Mouse (Mus musculus) A20 (cell line): ENCODE results near the gene Siae.
A peak's percentile ranks its signal among the peaks of the same experiment; 100 is the strongest.

Source experiments
- DNase-seq: peaks from one replicate; pipeline ENCODE4 v3.0.0-alpha.2; 2011; ENCODE audit warnings: low read depth, low spot score

The Siae gene

DNA sequence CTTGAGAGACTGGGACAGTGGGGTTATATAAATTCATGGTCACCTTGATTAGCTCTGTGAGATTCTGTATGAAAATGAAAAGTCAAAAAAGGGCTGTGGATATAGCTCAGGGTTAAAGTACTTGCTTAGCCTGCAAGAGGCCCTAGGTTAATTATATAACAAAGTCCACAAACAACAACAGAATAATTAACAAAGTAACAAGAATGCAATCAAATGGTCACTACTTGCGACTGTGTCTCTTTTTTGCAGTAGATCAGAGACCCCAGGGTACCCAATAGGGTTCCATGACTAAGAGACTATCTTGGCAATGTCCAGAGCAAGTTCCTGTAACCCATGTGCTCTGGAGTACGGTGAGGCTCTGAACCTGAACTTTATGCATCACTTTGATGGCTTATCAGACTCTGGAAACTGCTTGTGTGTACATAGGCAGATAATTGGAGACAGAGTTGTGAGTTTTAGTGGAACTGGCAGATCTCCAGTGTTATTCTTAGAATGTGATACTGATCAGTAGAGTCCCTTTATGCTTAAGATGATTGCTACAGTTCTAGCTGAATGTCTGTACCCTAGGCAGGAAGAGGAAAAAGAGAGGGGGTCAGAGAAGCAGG is 13.8 kb downstream of the Siae start:
- DNase-seq = no peak

DNA sequence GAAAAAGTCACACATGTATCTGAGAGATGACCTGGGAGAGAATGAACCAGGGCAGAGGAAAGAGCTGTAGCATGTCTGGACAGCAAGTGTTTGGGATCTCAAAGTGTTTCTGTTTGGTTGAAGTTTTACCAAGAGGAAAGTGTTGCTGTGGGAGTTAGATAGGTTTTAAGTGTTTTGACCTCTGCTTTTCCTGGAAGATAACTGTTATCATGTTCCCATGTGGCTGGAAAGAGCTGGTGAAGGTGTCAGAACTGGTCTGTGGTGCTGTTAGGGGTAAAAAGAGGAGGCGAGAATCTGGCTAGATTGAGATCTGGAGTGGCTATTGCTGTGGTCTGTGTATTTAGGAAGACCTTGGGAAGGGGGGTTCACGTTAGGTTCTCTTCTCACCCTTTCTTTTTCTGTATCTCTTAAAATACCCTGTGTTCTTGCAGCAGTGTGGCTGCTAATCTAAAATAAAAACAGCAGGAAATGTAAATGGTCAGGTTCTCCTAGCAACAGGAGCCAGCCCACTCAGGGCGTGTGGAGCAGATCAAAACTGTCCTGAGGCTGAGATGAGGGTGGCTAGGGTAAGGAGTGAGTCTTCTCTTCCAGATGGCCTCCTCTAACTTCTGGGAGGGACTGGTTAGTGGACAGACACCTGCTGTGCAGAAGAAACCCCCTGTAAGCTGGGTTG is 16.8 kb downstream of the Siae start:
- no peak for DNase-seq

DNA sequence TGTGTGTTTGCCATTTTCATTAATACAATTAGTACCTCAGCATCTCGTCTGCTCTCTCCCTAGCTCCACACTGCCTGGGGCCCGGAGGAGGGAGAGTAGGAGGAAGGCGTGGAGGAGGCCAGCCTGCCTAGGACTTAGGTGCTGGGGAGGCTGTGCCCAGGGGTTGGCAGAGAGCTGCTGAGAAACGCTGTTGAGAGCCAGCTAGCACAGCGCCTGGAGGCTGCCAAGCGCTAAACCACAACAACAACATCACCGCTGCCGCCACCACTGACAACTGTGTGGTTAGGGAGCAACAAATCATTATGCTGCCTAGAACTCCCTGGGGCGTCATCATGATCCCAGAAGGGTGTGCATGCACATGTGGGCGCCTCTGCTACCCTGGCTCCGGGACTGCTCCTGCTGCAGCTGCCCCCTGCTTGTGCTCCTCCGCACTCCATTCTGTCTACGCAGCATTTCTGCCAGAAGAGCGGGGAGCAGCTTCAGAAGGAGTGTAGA is 21.0 kb downstream of the Siae start:
- peak; percentile 23 for DNase-seq

DNA sequence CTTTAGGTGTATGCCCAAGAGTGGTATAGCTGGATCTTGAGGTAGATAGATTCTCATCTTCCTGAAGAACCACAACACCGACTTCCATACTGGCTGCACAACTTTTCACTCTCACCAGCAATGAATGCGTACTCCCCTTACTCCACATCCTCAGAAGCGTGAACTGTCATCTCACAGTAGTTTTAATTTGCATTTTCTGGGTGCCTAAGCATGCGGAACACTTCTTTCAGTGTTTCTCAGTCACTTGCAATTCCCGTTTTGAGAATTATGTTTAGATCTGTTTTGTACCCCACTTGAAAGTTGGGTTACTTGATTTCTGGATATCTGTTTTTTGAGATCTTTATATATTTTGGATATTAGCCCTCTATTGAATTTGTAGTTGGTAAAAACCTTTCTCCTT is 28.1 kb downstream of the Siae start:
- DNase-seq = peak; percentile 71

DNA sequence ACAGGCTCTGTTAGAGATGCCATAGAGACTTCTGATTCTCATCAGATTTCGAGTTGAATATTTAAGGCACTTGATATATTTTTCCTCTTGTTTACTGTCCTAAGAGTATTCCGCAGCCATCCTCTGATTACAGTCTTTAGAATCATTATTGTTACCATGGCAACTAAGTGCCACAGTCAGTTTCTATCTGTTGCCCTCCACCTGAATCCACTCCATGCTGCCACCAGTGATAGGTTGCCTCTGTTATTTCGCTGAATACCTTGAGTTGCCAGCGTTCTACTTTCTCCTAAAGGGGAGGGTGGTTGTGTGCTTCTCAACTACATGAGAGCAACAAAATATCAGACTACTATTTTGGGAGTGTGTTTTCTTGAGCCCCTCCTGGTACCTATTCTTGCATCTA is 31.2 kb downstream of the Siae start:
- no peak for DNase-seq

DNA sequence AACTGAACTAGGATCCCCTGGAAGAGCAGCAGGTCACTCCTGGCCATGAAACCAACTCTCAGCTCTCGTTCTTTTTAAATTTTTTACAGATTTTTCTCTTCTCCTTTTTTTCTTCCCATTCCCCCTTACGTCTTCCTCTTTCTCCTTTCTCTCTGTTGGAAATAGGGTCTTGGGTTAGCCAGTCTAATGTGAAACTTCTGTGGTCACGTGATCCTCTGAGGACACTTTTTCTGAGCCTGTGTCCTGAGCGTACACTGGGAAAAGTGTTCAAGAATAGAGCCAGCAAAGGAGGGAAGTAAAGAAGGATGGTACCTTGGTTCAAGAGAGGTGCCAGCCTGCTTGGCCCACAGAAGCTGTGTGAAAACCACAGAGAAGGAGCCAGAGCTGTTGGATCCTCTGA is 34.9 kb downstream of the Siae start:
- no peak for DNase-seq

DNA sequence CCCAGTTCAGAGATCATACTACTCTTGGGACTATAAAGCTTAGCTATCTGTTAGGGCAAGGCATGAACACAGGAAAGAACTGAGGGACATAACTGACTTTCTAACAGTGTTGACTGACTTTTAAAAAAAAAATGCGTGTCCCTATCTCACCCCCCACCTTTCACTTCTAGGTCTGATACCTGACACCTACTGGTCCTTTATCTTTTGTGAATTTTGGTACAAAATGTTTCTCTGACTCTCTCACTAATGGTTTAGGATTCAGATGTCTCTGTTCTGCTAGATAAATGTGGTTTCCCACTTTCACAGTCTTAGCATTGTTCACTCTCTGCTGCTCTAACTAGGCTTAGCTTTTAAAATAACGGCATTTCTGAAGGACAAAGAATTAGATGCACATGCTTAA is 36.5 kb downstream of the Siae start:
- DNase-seq = no peak

DNA sequence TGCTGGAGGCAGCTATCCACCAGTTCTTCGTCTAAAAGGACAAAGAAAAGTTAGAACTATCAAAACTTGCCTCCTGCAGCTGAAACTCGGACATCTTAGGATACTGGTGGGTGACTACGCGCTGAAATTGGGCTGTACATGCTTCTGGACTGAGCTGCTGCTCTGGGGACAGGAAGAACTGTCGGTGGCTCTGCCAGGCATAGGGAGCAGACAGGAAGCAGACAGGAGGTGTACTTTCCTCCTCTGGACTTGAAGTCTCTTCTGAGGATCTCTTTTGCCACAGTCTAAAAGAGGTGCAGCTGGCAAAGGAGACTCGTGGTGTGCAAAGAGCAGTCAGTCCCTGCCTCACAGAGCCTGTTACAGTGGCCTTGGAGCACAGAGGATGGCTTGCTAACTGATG is 37.1 kb downstream of the Siae start:
- DNase-seq = no peak

DNA sequence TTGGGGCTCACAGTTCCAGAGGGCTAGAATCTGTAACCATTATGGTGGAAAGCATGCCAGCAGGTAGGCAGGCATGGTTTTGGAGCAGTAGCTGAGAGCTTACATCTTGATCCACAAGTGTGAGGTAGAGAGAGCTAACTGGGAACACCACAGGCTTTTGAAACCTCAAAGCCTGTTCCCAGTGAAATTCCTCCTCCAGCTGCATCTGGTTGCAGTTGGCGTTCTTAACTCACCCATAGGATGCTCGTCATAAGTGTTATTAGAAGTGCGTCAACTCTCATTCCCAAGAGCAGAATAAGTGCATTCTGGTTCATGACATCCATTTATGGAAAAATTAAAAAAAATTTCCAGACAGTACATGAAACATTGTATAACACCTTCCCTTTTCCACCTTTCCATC is 38.2 kb downstream of the Siae start:
- no peak for DNase-seq

DNA sequence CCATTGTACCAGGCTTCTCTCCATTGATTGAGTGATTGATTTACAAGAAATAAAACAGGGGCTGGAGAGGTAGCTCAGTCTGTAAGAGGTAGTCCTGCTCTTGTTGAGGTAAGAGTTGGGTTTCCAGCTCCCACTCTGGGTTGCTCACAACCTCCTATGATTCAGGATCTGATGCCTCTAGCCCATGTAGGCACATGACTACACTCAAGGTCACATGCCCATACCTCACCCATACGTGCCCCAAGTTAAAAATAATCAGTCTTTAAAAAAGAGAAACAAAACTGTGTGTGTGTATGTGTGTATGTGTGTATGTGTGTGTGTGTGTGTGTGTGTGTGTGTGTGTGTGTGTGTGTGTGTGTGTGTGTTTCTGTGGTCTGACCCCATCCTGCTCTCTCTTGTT is 40.1 kb downstream of the Siae start:
- DNase-seq = no peak

DNA sequence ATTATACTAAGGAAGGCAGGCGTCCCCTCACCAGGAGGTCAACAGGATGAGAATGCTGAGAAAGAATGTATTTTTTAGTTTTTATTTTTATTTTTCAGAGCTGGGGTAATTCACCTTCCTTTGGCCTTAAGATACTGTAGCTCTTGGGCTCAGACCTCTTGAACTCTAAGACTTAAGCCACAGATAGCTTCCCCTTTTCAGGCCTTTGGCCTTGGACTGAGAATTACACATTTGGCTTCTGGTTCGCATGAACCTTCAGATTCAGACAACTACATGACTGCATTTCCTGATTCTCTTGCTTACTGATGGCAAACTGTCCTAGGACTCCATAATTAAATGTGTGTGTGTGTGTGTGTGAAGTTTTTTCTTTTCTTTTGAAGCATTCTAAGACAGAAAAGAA is 43.1 kb downstream of the Siae start:
- DNase-seq = no peak

DNA sequence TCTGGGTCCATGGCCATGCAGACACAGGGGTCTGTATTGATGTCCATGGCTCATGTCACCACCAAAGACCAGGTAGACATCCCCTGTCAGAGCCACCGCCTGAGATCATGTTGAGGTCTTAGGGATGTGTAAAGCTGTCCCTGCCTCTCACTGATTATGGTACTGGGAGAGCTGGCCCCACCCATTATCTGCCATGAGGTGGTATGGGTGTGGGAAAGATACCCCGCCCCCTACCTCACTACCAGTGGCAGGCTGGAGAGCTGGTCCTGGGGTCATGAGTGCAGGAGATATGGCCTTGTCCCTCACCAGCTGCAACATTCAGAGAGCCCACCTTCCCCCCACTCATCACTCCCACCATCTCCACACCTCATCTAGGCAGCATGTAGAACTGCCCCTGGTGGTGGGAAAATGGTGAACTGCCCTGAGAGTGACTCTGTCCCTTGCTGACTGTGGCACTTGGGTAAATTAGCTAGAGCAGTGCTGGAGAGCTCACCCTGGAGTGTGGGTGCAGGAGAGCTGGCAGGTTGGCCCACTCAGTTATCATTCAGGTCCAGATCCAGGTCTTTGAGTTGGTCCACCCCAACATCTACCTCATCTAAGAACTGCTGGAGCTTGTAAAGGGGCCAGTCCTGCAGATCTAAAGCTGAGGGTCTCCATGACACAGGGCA is 45.2 kb downstream of the Siae start:
- DNase-seq = no peak

DNA sequence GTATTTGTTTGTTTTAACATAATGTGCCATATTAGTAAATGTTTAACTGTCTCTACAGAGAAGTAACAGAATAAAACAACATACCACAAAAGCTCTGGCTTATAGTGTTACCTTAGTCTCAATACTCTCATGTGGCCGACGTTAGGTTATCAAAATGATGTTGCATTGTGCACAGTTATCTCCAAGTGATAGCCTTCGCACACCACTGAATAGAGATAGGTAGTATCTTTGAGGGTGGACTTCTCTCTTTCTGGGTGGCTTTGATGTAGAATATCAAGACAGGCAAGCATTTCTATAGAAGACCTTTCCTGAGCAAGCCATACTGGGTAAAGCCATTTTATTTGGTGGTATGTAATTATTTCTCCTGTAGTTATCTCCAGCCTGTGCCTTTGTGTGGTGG is 49.6 kb downstream of the Siae start:
- DNase-seq = no peak

DNA sequence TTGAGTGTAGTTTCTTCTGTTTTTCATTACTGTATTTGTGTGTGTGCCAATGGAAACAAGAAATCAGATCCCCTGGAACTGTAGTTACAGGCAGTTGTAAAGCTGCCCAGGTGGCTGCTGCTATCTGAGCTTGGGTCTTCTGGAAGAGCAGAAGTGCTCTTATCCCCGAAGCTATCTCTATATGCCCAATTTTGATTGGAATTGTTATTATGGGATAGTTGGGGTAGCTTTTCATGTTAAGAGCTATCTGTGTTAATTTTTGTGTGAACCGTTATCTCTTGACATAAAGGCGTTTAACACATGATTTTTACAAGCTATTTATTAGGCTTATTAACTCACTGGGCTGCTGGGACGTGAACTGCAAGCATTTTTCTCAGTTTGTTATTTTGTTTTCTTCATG is 54.1 kb downstream of the Siae start:
- no peak for DNase-seq

DNA sequence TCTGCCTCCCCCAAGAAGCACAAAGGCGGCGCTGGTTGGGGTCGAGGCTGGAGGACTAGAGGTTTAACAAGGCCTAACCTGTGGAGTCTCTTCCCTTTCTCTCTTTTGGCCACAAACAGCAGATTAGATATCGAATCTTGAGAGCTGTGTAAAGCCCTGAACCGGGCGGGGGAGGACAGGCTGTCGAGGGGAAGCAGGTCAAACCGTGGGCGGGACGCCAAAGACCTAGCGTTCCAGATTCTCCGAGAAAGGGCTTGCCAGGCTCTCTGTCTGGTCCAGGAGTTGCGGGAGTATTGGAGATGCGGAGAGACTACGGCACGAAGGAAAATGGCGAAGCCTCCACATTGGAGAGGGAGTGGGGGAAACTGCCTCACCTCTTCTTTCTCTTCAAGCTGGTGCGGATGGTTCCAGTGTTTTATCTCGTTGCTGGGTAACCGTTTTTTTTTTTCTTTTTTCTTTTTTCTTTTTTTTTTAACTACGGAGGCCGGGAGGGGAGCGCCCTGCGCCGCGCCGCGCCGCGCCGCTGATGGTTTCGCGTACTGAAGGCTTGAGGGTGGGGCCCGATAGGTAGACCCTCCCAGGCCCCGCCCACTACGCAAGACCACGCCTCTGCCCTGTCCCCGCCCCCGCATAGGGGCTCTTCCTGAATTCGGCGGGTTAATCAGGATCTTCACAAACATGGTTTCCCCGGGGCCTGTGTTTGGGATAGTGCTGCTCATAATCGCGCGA is 57.8 kb downstream of the Siae start, which contains the start of gene Spa17:
Gene Spa17, minus strand, starts transcription at position 541 of the 729 bp plus-strand sequence.
- DNase-seq = peak; percentile 94

DNA sequence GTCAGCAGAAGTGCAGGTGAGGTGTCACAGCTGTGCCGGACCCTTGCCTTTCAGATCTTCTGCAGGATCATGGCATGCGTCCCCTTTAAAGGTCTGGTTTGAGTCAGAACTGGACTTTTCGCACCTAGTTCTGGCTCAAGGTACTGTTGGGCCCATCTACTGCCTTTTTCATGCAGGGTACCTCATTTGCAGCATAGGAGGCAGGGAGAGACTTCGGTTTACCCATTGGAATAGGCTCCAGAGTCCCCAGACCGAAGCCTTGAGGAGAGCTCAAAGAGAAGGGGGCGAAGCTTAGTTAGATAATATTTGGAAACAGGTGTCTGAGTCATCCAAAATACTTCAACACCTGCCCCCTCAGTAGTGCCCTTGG is 58.4 kb downstream of the Siae start:
- no peak for DNase-seq

DNA sequence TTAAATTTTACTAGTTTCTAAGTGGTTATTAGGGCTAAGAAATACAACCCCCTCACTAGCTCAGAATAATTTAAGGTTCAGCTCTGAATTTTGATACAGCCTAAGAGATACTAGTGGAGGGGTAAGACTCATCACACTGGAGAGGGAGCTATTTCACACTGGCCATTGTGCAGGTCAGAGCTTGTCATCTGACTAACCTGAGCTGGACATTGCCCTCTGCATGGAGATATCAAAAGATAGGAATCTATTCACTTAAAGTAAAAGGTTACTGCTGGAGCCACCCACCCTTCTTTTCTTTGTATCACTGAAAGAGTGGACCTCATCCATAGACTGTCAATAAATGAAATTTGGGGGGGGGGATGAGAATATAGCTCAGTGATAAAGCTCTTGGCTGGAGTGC is 58.8 kb downstream of the Siae start:
- DNase-seq = no peak

DNA sequence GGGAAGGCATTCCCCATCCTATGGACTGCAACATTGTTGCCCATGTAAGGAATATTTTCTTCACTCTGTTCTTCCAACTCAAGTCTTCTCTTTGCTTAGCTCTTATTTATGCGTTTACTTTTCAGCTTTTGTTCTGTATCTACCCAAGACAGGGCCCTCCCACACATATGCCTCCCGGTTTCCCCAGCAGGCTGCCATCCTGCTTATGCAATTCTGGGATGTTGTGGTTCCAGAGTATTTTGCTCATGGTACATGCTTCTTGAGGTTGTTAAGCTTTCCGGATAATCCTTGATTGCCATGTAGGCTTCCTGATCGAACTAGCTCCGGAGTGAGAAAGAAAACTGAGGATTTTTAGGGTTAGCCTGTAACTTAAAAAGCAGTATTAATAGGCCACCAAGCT is 59.7 kb downstream of the Siae start:
- no peak for DNase-seq

DNA sequence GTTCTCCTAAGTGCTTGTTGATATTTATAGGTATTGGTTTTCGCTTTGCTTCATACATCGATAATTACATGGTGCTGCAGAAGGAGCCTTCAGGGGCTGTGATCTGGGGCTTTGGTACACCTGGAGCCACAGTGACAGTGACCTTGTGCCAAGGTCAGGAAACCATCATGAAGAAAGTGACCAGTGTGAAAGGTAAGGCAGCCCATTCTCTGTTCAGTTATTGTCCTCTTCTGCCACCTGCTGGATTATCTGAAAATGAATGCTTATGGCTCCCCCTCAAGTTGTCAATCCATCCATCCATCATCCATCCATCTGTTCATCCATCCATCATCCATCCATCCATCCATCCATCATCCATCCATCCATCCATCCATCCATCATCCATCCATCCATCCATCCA is 61.3 kb downstream of the Siae start:
- peak; percentile 64 for DNase-seq

DNA sequence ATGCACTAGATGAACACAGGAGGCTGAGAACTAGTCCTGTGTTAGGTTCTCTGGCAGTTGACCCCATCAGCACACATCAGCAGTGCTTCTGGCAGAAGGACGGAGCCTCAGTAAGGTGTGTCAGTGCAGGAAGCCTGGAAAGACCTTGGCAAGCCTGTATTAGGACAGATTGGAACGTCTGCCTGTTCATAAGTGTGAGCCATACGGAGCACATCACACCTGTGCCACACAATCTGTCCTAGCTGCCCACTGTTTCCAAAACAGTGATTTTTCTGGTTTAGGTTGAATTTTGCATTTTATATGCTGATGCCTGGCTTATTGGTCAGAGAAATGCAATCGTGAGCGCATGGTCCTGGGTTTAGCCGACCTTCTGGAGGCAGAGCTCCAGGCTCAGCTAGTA is 65.8 kb downstream of the Siae start:
- DNase-seq = no peak

DNA sequence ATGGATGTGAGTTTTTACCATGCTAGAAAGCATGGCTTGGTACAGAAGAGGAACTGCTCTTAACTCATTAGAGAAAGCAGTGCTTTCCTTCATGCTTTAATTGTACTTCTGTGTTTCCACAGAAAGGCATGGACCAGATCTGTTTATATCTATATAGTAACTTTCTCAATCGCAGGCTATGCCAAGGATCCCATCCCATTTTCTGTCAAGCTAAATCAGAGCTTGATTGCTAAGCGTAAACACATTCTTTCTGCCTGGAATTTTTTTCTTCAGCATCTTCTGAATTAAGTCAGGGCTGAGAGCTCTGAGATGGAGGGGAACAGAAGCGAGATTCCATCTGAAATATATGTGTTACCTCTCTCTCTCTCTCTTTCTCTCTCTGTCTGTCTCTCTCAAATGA is 68.5 kb downstream of the Siae start:
- no peak for DNase-seq

DNA sequence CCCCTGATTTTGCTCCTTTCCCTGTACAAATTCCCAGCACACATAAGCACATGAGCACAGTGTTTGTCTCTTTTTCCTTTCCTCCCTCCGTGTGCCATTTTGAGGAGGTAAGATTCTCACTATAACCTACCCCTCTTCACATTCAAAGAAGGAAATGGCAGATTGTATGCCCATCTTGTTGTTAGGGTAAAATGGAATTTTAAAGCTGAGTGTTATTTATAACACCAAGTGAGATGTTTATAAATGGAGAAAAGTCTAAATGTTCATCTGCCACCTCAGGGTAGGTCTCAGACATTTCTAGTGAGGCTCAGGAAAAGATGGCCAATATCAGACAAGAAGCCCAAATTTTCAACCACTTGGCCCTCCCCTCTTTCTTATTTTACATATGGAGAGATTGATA is 69.0 kb downstream of the Siae start:
- DNase-seq = no peak
